Mouse (Mus musculus): ENCODE results near the gene F12.

DNA sequence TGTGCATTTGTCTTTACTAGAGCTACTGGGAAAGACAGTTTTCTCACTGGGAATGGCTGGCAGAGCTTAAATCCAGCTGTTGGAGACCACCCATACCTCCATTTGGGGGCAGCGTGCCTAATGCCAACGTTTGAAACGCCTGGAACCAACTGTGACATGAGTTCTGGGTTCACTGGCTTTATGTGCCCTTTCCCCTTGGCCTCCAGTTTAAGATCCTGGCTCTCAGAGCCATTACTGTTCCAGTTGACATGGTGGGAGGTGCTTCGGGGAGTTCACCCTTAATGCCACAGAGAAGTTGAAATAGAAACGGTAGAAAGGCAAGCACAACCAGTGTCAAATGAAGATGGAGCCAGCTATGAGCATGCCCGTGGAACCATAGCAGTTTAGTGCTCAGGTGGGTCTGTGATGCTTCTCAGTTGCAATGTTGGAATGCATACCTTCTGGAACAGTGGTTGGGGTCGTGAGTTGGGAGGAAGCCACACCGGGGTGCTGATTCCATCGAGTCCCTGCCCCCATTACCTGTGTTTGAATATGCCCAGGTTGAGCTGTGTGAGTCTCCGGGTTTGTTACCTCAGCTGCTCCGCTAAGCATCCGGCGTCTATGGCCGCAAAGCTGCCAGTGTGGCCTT lies 36.9 kb upstream of the F12 start:
- TF ChIP-seq EP300 (IDR thresholded peaks at IDR 0.05; ENCODE audit: low read length) (no peak), POLR2A (IDR thresholded peaks at IDR 0.05; ENCODE audit: low read depth, low read length) (no peak), PAX5 (IDR thresholded peaks at IDR 0.05; ENCODE audit: low read length) (no peak), CHD2 (IDR thresholded peaks at IDR 0.05; ENCODE audit: low read length) (no peak), MAX (IDR thresholded peaks at IDR 0.05; ENCODE audit: low read length) (no peak), USF1 (IDR thresholded peaks at IDR 0.05; ENCODE audit: low read depth, low read length) (no peak), POLR2AphosphoS2 (IDR thresholded peaks at IDR 0.05; ENCODE audit: low read depth, low read length) (no peak), ELF1 (IDR thresholded peaks at IDR 0.05; ENCODE audit: low read depth, low read length) (no peak), CTCF (conservative IDR thresholded peaks at IDR 0.05 in 1 of 2, IDR thresholded peaks at IDR 0.05 in 1 of 2; ENCODE audit: low read depth in 2 of 2, low read length in 2 of 2) (no peak), MXI1 (IDR thresholded peaks at IDR 0.05; ENCODE audit: low read depth, low read length) (no peak), ZMIZ1 (IDR thresholded peaks at IDR 0.05; ENCODE audit: low read depth, low read length) (no peak), NELFE (IDR thresholded peaks at IDR 0.05; ENCODE audit: low read depth, low read length) (no peak), E2F4 (IDR thresholded peaks at IDR 0.05; ENCODE audit: insufficient replicate concordance, low read depth, low read length) (no peak), ZNF384 (IDR thresholded peaks at IDR 0.05; ENCODE audit: low read depth, low read length) (no peak)

All from CH12.LX (cell line).